Mouse (Mus musculus): ENCODE measurements at regions not wholly inside any gene's neighbourhood (a gene's known extent, or its start where the extent isn't known, plus 50 kb on each side); places are given as distances from the start of the nearest gene placed in this dataset.

DNA sequence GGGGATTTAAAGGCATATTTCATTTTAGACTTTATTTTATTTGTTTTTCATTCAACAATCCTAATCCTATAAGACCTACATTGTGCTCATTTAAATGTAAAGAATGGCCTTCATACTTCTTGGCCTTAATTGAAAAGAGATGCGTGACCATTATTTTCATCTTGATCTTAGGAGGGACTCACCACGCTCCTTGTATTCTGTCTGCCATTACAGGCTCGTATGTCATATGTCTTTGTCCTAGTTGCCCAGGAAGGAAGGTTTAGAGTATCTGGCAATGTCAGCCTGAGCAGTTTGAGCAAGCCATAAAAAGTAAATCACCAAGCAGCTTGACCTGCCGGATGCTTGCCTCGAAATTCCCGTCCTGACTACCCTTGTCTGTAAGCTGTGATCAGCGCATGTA lies 177.1 kb upstream of the Pcdh17 start:
- Histone ChIP-seq H3K4me2 (ENCODE audit: low read length) (no peak overlapping the region), H3K4me3 (replicated peaks; ENCODE audit: low read length) (no peak overlapping the region), H3K36me3 (ENCODE audit: control insufficient read depth, insufficient read depth) (no peaks in the 10 kb centered on the region), H3K27ac (ENCODE audit: low read length) (no peak overlapping the region), H3K4me1 (replicated peaks; ENCODE audit: control insufficient read depth, insufficient read depth, low read length) (no peaks in the 10 kb centered on the region), H3K9me3 (ENCODE audit: control insufficient read depth, low read length) (no peaks in the 10 kb centered on the region), H3K9ac (replicated peaks; ENCODE audit: low read depth, low read length) (no peak overlapping the region), H3K27me3 (replicated peaks; ENCODE audit: control insufficient read depth, insufficient read depth, low read length) (no peaks in the 10 kb centered on the region)
- WGBS = 83% methylated on average over 7 of the region's 7 CpGs
- ATAC-seq = no peak

DNA sequence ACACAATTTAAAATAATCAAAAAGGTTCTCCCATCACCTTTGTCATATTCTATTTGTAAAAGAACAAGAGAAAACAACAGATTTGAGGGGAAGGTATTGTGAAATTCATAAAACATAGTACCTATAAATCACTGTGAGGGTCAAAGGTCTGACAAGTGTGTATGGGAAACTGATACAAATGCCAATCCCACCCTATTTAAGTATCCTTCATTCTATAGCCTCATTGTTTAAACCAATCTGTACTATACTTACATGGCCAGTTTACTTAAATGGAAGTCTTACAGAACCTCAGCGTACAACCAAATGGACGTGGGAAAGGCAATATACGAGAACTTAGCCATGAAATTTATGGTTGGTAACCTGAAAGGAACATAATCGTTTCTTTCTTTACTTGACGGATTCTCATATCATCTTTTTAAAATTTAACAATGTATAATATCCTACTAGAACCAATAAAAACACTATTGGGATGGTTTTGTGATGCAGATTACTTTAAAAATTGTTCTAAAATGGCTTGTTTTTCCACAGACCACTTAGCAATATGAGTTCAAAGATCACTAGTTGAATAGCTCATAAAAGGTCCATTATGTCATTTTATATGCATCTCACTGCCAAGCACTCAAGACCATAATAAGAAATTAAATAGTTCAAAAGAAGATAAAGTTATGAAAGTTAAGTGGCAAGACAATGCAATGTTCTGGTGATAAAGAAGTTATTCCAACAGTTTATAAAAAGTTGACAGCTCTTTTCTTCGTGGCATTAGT lies 159.7 kb upstream of the Pcdh17 start:
- WGBS = 78% methylated on average over 6 of the region's 6 CpGs
- ATAC-seq = no peak
- Histone ChIP-seq H3K9me3 (ENCODE audit: control insufficient read depth, low read length) (no peaks in the 10 kb centered on the region), H3K36me3 (ENCODE audit: control insufficient read depth, insufficient read depth) (no peaks in the 10 kb centered on the region), H3K4me1 (replicated peaks; ENCODE audit: control insufficient read depth, insufficient read depth, low read length) (no peaks in the 10 kb centered on the region), H3K4me3 (replicated peaks; ENCODE audit: low read length) (no peak overlapping the region), H3K27me3 (replicated peaks; ENCODE audit: control insufficient read depth, insufficient read depth, low read length) (no peaks in the 10 kb centered on the region), H3K27ac (ENCODE audit: low read length) (no peak overlapping the region), H3K9ac (replicated peaks; ENCODE audit: low read depth, low read length) (no peak overlapping the region), H3K4me2 (ENCODE audit: low read length) (no peak overlapping the region)

DNA sequence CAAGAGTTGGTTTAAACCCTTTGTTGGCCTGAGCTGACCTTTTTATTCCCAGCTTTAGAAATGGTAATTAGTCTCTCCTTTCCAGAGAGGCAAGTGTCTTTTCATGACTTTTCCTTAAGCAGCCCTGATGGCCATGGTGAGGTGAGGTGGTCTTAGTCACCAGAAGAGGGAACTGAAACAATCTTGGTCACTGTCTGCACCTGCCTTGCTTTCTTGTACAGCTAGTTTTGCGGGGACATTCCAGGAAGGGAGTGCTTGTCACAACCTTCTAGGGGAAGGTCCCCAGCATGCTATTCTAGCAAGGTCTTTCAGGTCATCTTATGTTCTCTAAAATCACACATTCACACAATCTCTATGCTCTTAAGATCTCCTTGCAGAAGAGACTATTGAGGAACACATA lies 122.6 kb upstream of the Pcdh17 start:
- H3K4me3 ChIP-seq (replicated peaks; ENCODE audit: low read length) = no peak overlapping the region
- H3K27ac ChIP-seq (ENCODE audit: low read length) = no peak overlapping the region
- no peak overlapping the region for H3K4me2 ChIP-seq (ENCODE audit: low read length)
- no peak overlapping the region for H3K9ac ChIP-seq (replicated peaks; ENCODE audit: low read depth, low read length)
- no peaks in the 10 kb centered on the region for H3K9me3 ChIP-seq (ENCODE audit: control insufficient read depth, low read length)
- no peaks in the 10 kb centered on the region for H3K36me3 ChIP-seq (ENCODE audit: control insufficient read depth, insufficient read depth)
- WGBS = 82% methylated on average over 1 of the region's 1 CpGs
- H3K27me3 ChIP-seq (replicated peaks; ENCODE audit: control insufficient read depth, insufficient read depth, low read length) = no peaks in the 10 kb centered on the region
- ATAC-seq = no peak
- H3K4me1 ChIP-seq (replicated peaks; ENCODE audit: control insufficient read depth, insufficient read depth, low read length) = no peaks in the 10 kb centered on the region

DNA sequence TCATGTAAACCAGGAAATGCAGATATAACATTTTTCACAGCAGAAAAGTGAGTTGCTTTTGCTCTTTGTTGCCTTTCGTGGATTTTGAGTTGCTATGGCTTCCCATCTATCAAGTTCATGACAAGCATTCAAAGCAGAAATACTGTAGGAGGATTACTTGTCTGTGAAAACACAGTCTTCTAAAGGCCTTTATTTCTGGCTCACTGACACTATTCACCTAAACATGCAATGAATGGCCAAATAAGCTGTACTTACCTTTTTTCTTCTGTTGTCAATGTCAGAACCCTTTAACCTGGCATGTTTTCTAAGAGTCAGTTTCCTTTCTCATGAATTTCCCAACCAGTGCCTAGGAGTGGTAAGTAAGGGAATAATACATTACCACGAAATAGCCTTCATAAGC lies 103.8 kb upstream of the Pcdh17 start:
- H3K4me2 ChIP-seq (ENCODE audit: low read length) = no peak overlapping the region
- no peaks in the 10 kb centered on the region for H3K4me1 ChIP-seq (replicated peaks; ENCODE audit: control insufficient read depth, insufficient read depth, low read length)
- H3K36me3 ChIP-seq (ENCODE audit: control insufficient read depth, insufficient read depth) = no peaks in the 10 kb centered on the region
- no peaks in the 10 kb centered on the region for H3K27me3 ChIP-seq (replicated peaks; ENCODE audit: control insufficient read depth, insufficient read depth, low read length)
- no peaks in the 10 kb centered on the region for H3K9me3 ChIP-seq (ENCODE audit: control insufficient read depth, low read length)
- no peak overlapping the region for H3K9ac ChIP-seq (replicated peaks; ENCODE audit: low read depth, low read length)
- no peak for ATAC-seq
- no peak overlapping the region for H3K27ac ChIP-seq (ENCODE audit: low read length)
- WGBS = 6% methylated on average over 2 of the region's 2 CpGs
- H3K4me3 ChIP-seq (replicated peaks; ENCODE audit: low read length) = no peak overlapping the region
